Mouse (Mus musculus): ENCODE results near the gene Adcy9.

The Adcy9 gene

GRCm38 (mm10) chr16:4420298-4421054, at the start of gene Adcy9:
Gene Adcy9, minus strand, starts transcription at chr16:4420498.
- DNase-seq (ENCODE audit: low spot score) = peak; percentile 89

- peak; percentile 71 for DNase-seq (ENCODE audit: low spot score)
Measured at GRCm38 (mm10) chr16:4469599-4470352, 49.5 kb upstream of the Adcy9 start.

GRCm38 (mm10) chr16:4464529-4465089, 44.3 kb upstream of the Adcy9 start:
- no peak for DNase-seq (ENCODE audit: low spot score)

GRCm38 (mm10) chr16:4457927-4458326, 37.6 kb upstream of the Adcy9 start:
- no peak for DNase-seq (ENCODE audit: low spot score)

GRCm38 (mm10) chr16:4456391-4456790, 36.1 kb upstream of the Adcy9 start:
- no peak for DNase-seq (ENCODE audit: low spot score)

- DNase-seq (ENCODE audit: low spot score) = no peak
Measured at GRCm38 (mm10) chr16:4455693-4456092, 35.4 kb upstream of the Adcy9 start.

- DNase-seq (ENCODE audit: low spot score) = no peak
Measured at GRCm38 (mm10) chr16:4454563-4454962, 34.3 kb upstream of the Adcy9 start.

- no peak for DNase-seq (ENCODE audit: low spot score)
Measured at GRCm38 (mm10) chr16:4449418-4449817, 29.1 kb upstream of the Adcy9 start.

GRCm38 (mm10) chr16:4448235-4448634, 27.9 kb upstream of the Adcy9 start:
- no peak for DNase-seq (ENCODE audit: low spot score)

- DNase-seq (ENCODE audit: low spot score) = no peak
Measured at GRCm38 (mm10) chr16:4446395-4446794, 26.1 kb upstream of the Adcy9 start.

GRCm38 (mm10) chr16:4444378-4444777, 24.1 kb upstream of the Adcy9 start:
- no peak for DNase-seq (ENCODE audit: low spot score)

GRCm38 (mm10) chr16:4439302-4440066, 19.2 kb upstream of the Adcy9 start:
- DNase-seq (ENCODE audit: low spot score) = peak; percentile 86

- no peak for DNase-seq (ENCODE audit: low spot score)
Measured at GRCm38 (mm10) chr16:4436738-4437137, 16.4 kb upstream of the Adcy9 start.

- DNase-seq (ENCODE audit: low spot score) = no peak
Measured at GRCm38 (mm10) chr16:4435371-4435770, 15.1 kb upstream of the Adcy9 start.

GRCm38 (mm10) chr16:4431841-4432240, 11.5 kb upstream of the Adcy9 start:
- DNase-seq (ENCODE audit: low spot score) = no peak

GRCm38 (mm10) chr16:4431013-4431412, 10.7 kb upstream of the Adcy9 start:
- no peak for DNase-seq (ENCODE audit: low spot score)

- DNase-seq (ENCODE audit: low spot score) = no peak
Measured at GRCm38 (mm10) chr16:4430232-4430631, 9.9 kb upstream of the Adcy9 start.

- DNase-seq (ENCODE audit: low spot score) = no peak
Measured at GRCm38 (mm10) chr16:4425658-4426234, 5.4 kb upstream of the Adcy9 start.

- DNase-seq (ENCODE audit: low spot score) = no peak
Measured at GRCm38 (mm10) chr16:4423613-4424012, 3.3 kb upstream of the Adcy9 start.

- no peak for DNase-seq (ENCODE audit: low spot score)
Measured at GRCm38 (mm10) chr16:4422991-4423390, 2.7 kb upstream of the Adcy9 start.

GRCm38 (mm10) chr16:4419546-4420297, 576 bp downstream of the Adcy9 start:
- no peak for DNase-seq (ENCODE audit: low spot score)
